Mouse (Mus musculus) mesoderm, embryonic 11.5 days (tissue): ENCODE results near the gene Nectin1.
A peak's percentile ranks its signal among the peaks of the same experiment; 100 is the strongest.

ENCODE experiments used
- DNase-seq: peaks from one replicate; pipeline ENCODE4 v3.0.0-alpha.2; 2012; ENCODE audit warnings: low read depth, low spot score

Gene Nectin1

GRCm38 (mm10) chr9:43743647-43744137 lies at the start of gene Nectin1:
Gene Nectin1 (plus strand): TSS chr9:43743984.
- peak; percentile 95 for DNase-seq

- DNase-seq, result peak; percentile 90
These were observed 45.6 kb upstream of the Nectin1 start for GRCm38 (mm10) chr9:43698080-43698712.

- DNase-seq, result no peak
These were observed 44.9 kb upstream of the Nectin1 start for GRCm38 (mm10) chr9:43698841-43699240.

GRCm38 (mm10) chr9:43699417-43700225 lies 44.2 kb upstream of the Nectin1 start:
- DNase-seq, result peak; percentile 49

GRCm38 (mm10) chr9:43700226-43700579 lies 43.6 kb upstream of the Nectin1 start:
- DNase-seq, result no peak

- DNase-seq, result no peak
These were observed 42.0 kb upstream of the Nectin1 start for GRCm38 (mm10) chr9:43701748-43702147.

GRCm38 (mm10) chr9:43707571-43707970 lies 36.2 kb upstream of the Nectin1 start:
- DNase-seq, result no peak

- DNase-seq, result no peak
These were observed 35.1 kb upstream of the Nectin1 start for GRCm38 (mm10) chr9:43708715-43709114.

GRCm38 (mm10) chr9:43713432-43713831 lies 30.4 kb upstream of the Nectin1 start:
- no peak for DNase-seq

GRCm38 (mm10) chr9:43719407-43719839 lies 24.4 kb upstream of the Nectin1 start:
- DNase-seq, result no peak

- no peak for DNase-seq
These were observed 23.7 kb upstream of the Nectin1 start for GRCm38 (mm10) chr9:43720046-43720445.

- DNase-seq, result no peak
These were observed 19.7 kb upstream of the Nectin1 start for GRCm38 (mm10) chr9:43724093-43724492.

GRCm38 (mm10) chr9:43729450-43730266 lies 14.1 kb upstream of the Nectin1 start:
- DNase-seq, result no peak

GRCm38 (mm10) chr9:43730284-43731027 lies 13.3 kb upstream of the Nectin1 start:
- DNase-seq, result peak; percentile 75

GRCm38 (mm10) chr9:43731880-43732279 lies 11.9 kb upstream of the Nectin1 start:
- no peak for DNase-seq

GRCm38 (mm10) chr9:43732671-43733070 lies 11.1 kb upstream of the Nectin1 start:
- no peak for DNase-seq

GRCm38 (mm10) chr9:43734952-43735351 lies 8.8 kb upstream of the Nectin1 start:
- DNase-seq, result no peak

GRCm38 (mm10) chr9:43736046-43736730 lies 7.6 kb upstream of the Nectin1 start:
- DNase-seq, result no peak

GRCm38 (mm10) chr9:43737331-43737730 lies 6.5 kb upstream of the Nectin1 start:
- DNase-seq, result no peak

- no peak for DNase-seq
These were observed 5.9 kb upstream of the Nectin1 start for GRCm38 (mm10) chr9:43737871-43738292.
